Mouse (Mus musculus): ENCODE data around the gene Rnf169. TPM values are rescaled to one million over a fixed set of nuclear protein-coding genes. Genes with fewer than 3 reads are reported as not detected.

Rnf169 gene
- polyA plus RNA-seq, 1 experiment from 2014 or later = 3.6 TPM

- H3K4me1 ChIP-seq (ENCODE audit: control insufficient read depth, insufficient read depth, low read length) = peaks cover 7% of the 10 kb centered on the region
- ATAC-seq (no peak), DNase-seq (ENCODE audit: low spot score) (no peak)
- no peak overlapping the region for H3K9ac ChIP-seq (ENCODE audit: low read length)
- no peak overlapping the region for H3K27ac ChIP-seq (ENCODE audit: low read depth, low read length)
- no peak overlapping the region for H3K4me3 ChIP-seq (ENCODE audit: low read depth, low read length)
- WGBS = 79% methylated on average over 6 of the region's 6 CpGs
- H3K27me3 ChIP-seq (replicated peaks; ENCODE audit: control insufficient read depth, insufficient read depth, low read length) = no peaks in the 10 kb centered on the region
- no peaks in the 10 kb centered on the region for H3K36me3 ChIP-seq (ENCODE audit: control insufficient read depth, insufficient read depth, low read length)
- no peak overlapping the region for H3K4me2 ChIP-seq (ENCODE audit: low read length)
- no peaks in the 10 kb centered on the region for H3K9me3 ChIP-seq (replicated peaks; ENCODE audit: control insufficient read depth, low read length)
Observed at GRCm38 (mm10) chr7:99894478-99894877, 85.8 kb downstream of the Rnf169 start.

- WGBS = 80% methylated on average over 3 of the region's 3 CpGs
- DNase-seq (ENCODE audit: low spot score) = no peak
Observed at GRCm38 (mm10) chr7:99893967-99894366, 86.3 kb downstream of the Rnf169 start.

GRCm38 (mm10) chr7:99892351-99892750 is 87.9 kb downstream of the Rnf169 start:
- H3K27me3 ChIP-seq (replicated peaks; ENCODE audit: control insufficient read depth, insufficient read depth, low read length) = no peaks in the 10 kb centered on the region
- H3K9me3 ChIP-seq (replicated peaks; ENCODE audit: control insufficient read depth, low read length) = no peaks in the 10 kb centered on the region
- H3K9ac ChIP-seq (ENCODE audit: low read length) = no peak overlapping the region
- no peak overlapping the region for H3K4me2 ChIP-seq (ENCODE audit: low read length)
- ATAC-seq (no peak), DNase-seq (ENCODE audit: low spot score) (no peak)
- 93% methylated on average over 2 of the region's 2 CpGs for WGBS
- H3K27ac ChIP-seq (ENCODE audit: low read depth, low read length) = no peak overlapping the region
- no peaks in the 10 kb centered on the region for H3K36me3 ChIP-seq (ENCODE audit: control insufficient read depth, insufficient read depth, low read length)
- no peak overlapping the region for H3K4me3 ChIP-seq (ENCODE audit: low read depth, low read length)
- H3K4me1 ChIP-seq (ENCODE audit: control insufficient read depth, insufficient read depth, low read length) = peaks cover 7% of the 10 kb centered on the region

More at GRCm38 (mm10) chr7:99893967-99894366, 86.3 kb downstream of the Rnf169 start:
- Histone ChIP-seq H3K9me3 (replicated peaks; ENCODE audit: control insufficient read depth, low read length) (no peaks in the 10 kb centered on the region), H3K36me3 (ENCODE audit: control insufficient read depth, insufficient read depth, low read length) (no peaks in the 10 kb centered on the region), H3K4me3 (ENCODE audit: low read depth, low read length) (no peak overlapping the region), H3K27me3 (replicated peaks; ENCODE audit: control insufficient read depth, insufficient read depth, low read length) (no peaks in the 10 kb centered on the region), H3K27ac (ENCODE audit: low read depth, low read length) (no peak overlapping the region), H3K4me1 (ENCODE audit: control insufficient read depth, insufficient read depth, low read length) (peaks cover 7% of the 10 kb centered on the region), H3K9ac (ENCODE audit: low read length) (no peak overlapping the region), H3K4me2 (ENCODE audit: low read length) (no peak overlapping the region)
- no peak for ATAC-seq

- no peak for DNase-seq (ENCODE audit: low spot score)
- no peak for ATAC-seq
- Histone ChIP-seq H3K4me2 (ENCODE audit: low read length) (no peak overlapping the region), H3K36me3 (ENCODE audit: control insufficient read depth, insufficient read depth, low read length) (no peaks in the 10 kb centered on the region), H3K27ac (ENCODE audit: low read depth, low read length) (no peak overlapping the region), H3K9me3 (replicated peaks; ENCODE audit: control insufficient read depth, low read length) (no peaks in the 10 kb centered on the region), H3K4me3 (ENCODE audit: low read depth, low read length) (no peak overlapping the region), H3K4me1 (ENCODE audit: control insufficient read depth, insufficient read depth, low read length) (peaks cover 7% of the 10 kb centered on the region), H3K27me3 (replicated peaks; ENCODE audit: control insufficient read depth, insufficient read depth, low read length) (no peaks in the 10 kb centered on the region), H3K9ac (ENCODE audit: low read length) (no peak overlapping the region)
- 71% methylated on average over 3 of the region's 3 CpGs for WGBS
Observed at GRCm38 (mm10) chr7:99891471-99891870, 88.8 kb downstream of the Rnf169 start.

- no peak for ATAC-seq
- H3K4me1 ChIP-seq (ENCODE audit: control insufficient read depth, insufficient read depth, low read length) = peaks cover 5% of the 10 kb centered on the region
- no peaks in the 10 kb centered on the region for H3K36me3 ChIP-seq (ENCODE audit: control insufficient read depth, insufficient read depth, low read length)
- H3K27ac ChIP-seq (ENCODE audit: low read depth, low read length) = no peak overlapping the region
- H3K4me2 ChIP-seq (ENCODE audit: low read length) = no peak overlapping the region
- no peak overlapping the region for H3K9ac ChIP-seq (ENCODE audit: low read length)
- H3K9me3 ChIP-seq (replicated peaks; ENCODE audit: control insufficient read depth, low read length) = no peaks in the 10 kb centered on the region
- H3K27me3 ChIP-seq (replicated peaks; ENCODE audit: control insufficient read depth, insufficient read depth, low read length) = no peaks in the 10 kb centered on the region
- no peak overlapping the region for H3K4me3 ChIP-seq (ENCODE audit: low read depth, low read length)
- 81% methylated on average over 3 of the region's 3 CpGs for WGBS
- DNase-seq (ENCODE audit: low spot score) = no peak
Observed at GRCm38 (mm10) chr7:99890168-99890755, 90.0 kb downstream of the Rnf169 start.

GRCm38 (mm10) chr7:99889175-99889880 is 90.9 kb downstream of the Rnf169 start:
- 55% methylated on average over 10 of the region's 10 CpGs for WGBS
- Histone ChIP-seq H3K9me3 (replicated peaks; ENCODE audit: control insufficient read depth, low read length) (no peaks in the 10 kb centered on the region), H3K4me1 (ENCODE audit: control insufficient read depth, insufficient read depth, low read length) (no peaks in the 10 kb centered on the region), H3K4me2 (ENCODE audit: low read length) (no peak overlapping the region), H3K27ac (ENCODE audit: low read depth, low read length) (no peak overlapping the region), H3K4me3 (ENCODE audit: low read depth, low read length) (no peak overlapping the region), H3K9ac (ENCODE audit: low read length) (no peak overlapping the region), H3K36me3 (ENCODE audit: control insufficient read depth, insufficient read depth, low read length) (no peaks in the 10 kb centered on the region), H3K27me3 (replicated peaks; ENCODE audit: control insufficient read depth, insufficient read depth, low read length) (no peaks in the 10 kb centered on the region)
- peak; percentile 27 for DNase-seq (ENCODE audit: low spot score)
- ATAC-seq = no peak

- Histone ChIP-seq H3K4me2 (ENCODE audit: low read length) (no peak overlapping the region), H3K4me3 (ENCODE audit: low read depth, low read length) (no peak overlapping the region), H3K36me3 (ENCODE audit: control insufficient read depth, insufficient read depth, low read length) (no peaks in the 10 kb centered on the region), H3K4me1 (ENCODE audit: control insufficient read depth, insufficient read depth, low read length) (no peaks in the 10 kb centered on the region), H3K9me3 (replicated peaks; ENCODE audit: control insufficient read depth, low read length) (no peaks in the 10 kb centered on the region), H3K9ac (ENCODE audit: low read length) (no peak overlapping the region), H3K27ac (ENCODE audit: low read depth, low read length) (no peak overlapping the region), H3K27me3 (replicated peaks; ENCODE audit: control insufficient read depth, insufficient read depth, low read length) (no peaks in the 10 kb centered on the region)
- ATAC-seq (no peak), DNase-seq (ENCODE audit: low spot score) (no peak)
Observed at GRCm38 (mm10) chr7:99887743-99888142, 92.5 kb downstream of the Rnf169 start.

GRCm38 (mm10) chr7:99887230-99887735 is 93.0 kb downstream of the Rnf169 start:
- WGBS = 68% methylated on average over 2 of the region's 2 CpGs

GRCm38 (mm10) chr7:99878254-99878653 is 102.0 kb downstream of the Rnf169 start:
- 81% methylated on average over 2 of the region's 2 CpGs for WGBS
- Histone ChIP-seq H3K4me1 (ENCODE audit: control insufficient read depth, insufficient read depth, low read length) (no peaks in the 10 kb centered on the region), H3K4me2 (ENCODE audit: low read length) (no peak overlapping the region), H3K27me3 (replicated peaks; ENCODE audit: control insufficient read depth, insufficient read depth, low read length) (no peaks in the 10 kb centered on the region), H3K36me3 (ENCODE audit: control insufficient read depth, insufficient read depth, low read length) (no peaks in the 10 kb centered on the region), H3K9ac (ENCODE audit: low read length) (no peak overlapping the region), H3K27ac (ENCODE audit: low read depth, low read length) (no peak overlapping the region), H3K9me3 (replicated peaks; ENCODE audit: control insufficient read depth, low read length) (no peaks in the 10 kb centered on the region), H3K4me3 (ENCODE audit: low read depth, low read length) (no peak overlapping the region)
- ATAC-seq = peak; percentile 34; the same call in 1 of the 2 replicates
- DNase-seq (ENCODE audit: low spot score) = peak; percentile 55

More at GRCm38 (mm10) chr7:99887230-99887735, 93.0 kb downstream of the Rnf169 start:
- ATAC-seq = no peak
- no peaks in the 10 kb centered on the region for H3K36me3 ChIP-seq (ENCODE audit: control insufficient read depth, insufficient read depth, low read length)
- H3K4me3 ChIP-seq (ENCODE audit: low read depth, low read length) = no peak overlapping the region
- no peaks in the 10 kb centered on the region for H3K9me3 ChIP-seq (replicated peaks; ENCODE audit: control insufficient read depth, low read length)
- H3K4me1 ChIP-seq (ENCODE audit: control insufficient read depth, insufficient read depth, low read length) = no peaks in the 10 kb centered on the region
- no peak overlapping the region for H3K4me2 ChIP-seq (ENCODE audit: low read length)
- H3K27ac ChIP-seq (ENCODE audit: low read depth, low read length) = no peak overlapping the region
- no peaks in the 10 kb centered on the region for H3K27me3 ChIP-seq (replicated peaks; ENCODE audit: control insufficient read depth, insufficient read depth, low read length)
- DNase-seq (ENCODE audit: low spot score) = no peak
- H3K9ac ChIP-seq (ENCODE audit: low read length) = no peak overlapping the region
